Mouse (Mus musculus) adrenal gland, adult (tissue): ENCODE data around the gene Coq2.

Experiments used
- DNase-seq, 2 experiments: peaks; one replicate each; pipeline ENCODE4 v3.0.0; 2022 to 2023; ENCODE audit warnings: low spot score in 1 of 2; ENCODE audit not compliant: inconsistent age in 2 of 2

Coq2 gene

GRCm38 (mm10) chr5:100663854-100664253 lies 11.1 kb downstream of the Coq2 start:
- peak in 1 of 2 experiments; percentile 68 for DNase-seq

DNA sequence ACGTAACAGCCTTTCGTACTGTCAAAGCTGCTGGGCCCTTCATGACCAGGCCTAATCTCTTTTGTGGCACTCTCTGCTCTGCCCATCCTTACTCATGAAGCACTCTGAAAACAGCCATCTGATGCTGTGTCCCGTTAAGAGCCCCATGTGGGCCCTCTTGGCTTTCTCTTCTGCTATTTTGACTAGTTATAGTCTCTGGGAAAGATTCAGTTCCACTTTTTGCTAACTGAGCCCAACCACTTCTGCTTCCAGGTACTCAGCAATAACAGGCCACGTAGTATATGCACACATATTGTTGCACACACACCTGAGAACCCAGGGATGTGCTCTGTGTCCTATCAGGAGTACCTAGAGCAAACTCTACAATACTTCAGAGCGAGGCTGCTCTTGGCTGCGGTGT lies 11.9 kb downstream of the Coq2 start:
- DNase-seq: no peak

DNA sequence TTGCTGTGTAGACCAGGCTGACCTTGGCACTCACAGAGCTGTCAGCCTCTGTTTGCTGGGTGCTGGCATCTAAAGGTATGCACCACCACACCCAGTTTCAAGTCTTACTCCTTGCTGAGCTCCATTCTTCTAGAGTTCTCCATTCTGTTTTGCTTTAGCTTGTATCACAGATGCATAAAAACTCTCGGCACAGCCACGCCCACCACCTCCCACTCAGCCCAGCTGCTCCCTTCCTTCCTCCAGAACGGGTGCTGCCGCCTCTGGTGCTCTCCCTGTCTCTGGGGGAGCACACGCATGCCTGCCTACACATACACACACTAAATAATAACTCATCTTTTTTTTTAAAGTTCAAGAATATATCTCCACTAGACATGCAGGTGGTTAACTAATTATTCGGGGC lies 16.5 kb downstream of the Coq2 start:
- DNase-seq: no peak

DNA sequence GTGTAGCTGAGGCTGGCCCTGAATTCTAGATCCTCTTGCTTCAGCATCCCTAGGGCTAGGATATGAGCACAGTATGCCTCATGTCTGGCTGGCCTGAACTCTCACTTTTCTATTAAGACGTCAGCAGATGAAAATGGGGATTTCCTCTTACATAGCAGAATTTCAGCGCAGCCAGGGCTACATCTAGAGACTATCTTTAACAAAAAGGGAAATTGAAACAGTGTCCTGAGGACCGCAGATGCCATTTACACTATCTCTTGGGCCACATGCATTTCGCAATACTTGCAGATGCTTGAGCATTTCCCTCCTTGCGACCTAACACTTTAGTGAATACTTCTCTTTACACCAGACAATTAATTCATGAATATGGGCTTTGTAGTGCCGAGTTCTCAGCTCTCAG lies 18.6 kb downstream of the Coq2 start:
- no peak for DNase-seq

DNA sequence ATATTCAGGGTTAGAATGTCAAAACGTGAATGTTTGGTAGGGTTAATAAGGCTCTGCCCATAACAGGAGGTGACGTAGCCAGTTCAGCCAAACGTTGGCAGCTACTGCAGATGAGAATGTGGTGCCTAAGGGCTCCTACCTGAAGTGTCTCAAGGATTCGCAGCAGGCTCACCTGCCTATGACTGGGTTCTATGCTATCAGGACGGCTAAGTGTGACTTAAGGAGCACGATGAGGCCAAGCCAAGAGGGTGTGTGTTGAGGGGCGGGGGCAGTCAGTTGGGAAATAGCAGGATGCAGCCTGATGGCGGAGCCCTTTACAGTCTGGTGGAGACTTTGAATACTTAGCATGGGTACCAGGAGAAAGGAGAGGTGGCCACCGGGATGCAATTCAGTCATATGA lies 22.6 kb downstream of the Coq2 start:
- no peak for DNase-seq

GRCm38 (mm10) chr5:100651486-100651885 lies 23.5 kb downstream of the Coq2 start:
- DNase-seq: no peak

GRCm38 (mm10) chr5:100650969-100651368 lies 24.0 kb downstream of the Coq2 start:
- no peak for DNase-seq

DNA sequence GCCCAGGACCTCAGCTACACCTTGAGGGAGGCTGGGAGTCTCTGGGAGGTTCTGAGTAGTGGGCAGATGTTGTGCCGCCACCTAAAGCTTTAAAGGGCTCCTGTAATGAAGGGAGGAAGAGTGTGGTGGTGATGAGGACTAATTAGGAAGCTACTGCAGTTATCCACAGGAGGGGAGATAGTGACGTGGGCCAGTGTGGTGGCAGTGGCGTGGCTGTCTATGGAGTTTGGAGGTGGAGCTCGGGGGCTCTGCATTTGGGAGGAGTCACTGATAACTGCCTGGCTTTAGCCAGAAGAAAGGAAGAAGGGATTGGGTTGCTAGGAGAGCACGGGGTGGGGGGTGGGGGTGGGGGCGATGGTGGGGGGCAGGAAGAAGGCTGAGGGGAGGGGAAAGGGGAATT lies 26.4 kb downstream of the Coq2 start:
- DNase-seq: no peak

- no peak for DNase-seq
Observed at GRCm38 (mm10) chr5:100648046-100648445, 26.9 kb downstream of the Coq2 start.

GRCm38 (mm10) chr5:100646558-100646957 lies 28.4 kb downstream of the Coq2 start:
- DNase-seq: no peak

GRCm38 (mm10) chr5:100643991-100644535 lies 30.9 kb downstream of the Coq2 start:
- DNase-seq: peak; percentile 48 to 70

GRCm38 (mm10) chr5:100643253-100643990 lies 31.5 kb downstream of the Coq2 start:
- DNase-seq: no peak

DNA sequence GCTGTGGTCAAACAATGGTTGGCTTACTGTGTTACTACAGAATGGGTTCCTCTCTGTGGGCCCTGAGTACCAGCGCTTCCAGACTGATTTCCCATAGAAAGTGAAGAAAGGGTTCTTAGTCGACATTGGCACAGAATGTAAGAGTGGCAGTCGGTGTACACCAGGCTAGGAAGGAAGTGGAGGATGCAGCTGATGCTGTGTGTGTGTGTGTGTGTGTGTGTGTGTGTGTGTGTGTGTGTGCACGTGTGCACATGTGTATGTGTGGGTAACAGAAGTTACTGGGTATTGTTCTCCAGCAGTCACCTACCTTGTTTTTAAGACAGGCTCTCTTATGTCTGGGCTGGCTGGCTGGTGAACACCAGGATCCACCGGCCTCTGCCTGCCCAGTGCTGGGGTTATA lies 32.6 kb downstream of the Coq2 start:
- no peak for DNase-seq

DNA sequence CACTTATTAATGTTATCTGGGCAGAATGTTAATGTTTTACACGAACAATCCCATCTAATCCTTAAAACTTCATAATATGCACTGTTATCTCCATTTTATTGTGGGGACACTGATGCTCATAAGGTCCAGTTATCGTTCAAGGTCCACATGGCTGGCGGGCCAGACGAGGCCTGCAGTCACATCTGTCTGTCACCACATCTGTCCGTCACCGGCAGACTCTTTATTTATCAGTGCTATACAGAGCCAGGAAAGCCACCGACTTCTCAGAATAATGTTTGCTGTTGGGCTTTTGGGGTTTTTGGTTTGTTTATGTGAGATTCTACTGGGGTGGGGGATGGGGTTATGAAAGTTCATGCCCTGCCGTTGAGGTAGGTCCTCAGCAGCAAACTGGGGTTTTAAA lies 36.5 kb downstream of the Coq2 start:
- DNase-seq: no peak

- DNase-seq: peak; percentile 42 to 73
Observed at GRCm38 (mm10) chr5:100636794-100637544, 38.0 kb downstream of the Coq2 start.

DNA sequence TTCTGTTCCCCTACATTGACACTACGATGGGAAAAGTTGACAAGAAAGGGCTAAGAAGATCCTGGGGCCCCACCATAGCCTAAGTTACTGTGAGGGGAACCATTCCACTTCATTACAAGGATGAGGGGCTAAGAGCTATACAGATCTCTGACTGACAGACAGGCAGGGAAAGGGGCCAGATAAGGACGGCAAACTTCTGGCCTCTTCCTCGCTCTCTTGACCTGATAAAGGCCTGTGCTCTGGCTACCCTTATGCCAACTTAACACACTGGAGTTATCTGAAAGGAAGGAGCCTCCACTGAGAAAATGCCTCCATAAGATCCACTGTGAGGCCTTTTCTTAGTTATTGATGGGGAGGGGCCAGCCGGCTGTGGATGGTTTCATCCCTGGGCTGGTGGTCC lies 39.0 kb downstream of the Coq2 start:
- DNase-seq: no peak

DNA sequence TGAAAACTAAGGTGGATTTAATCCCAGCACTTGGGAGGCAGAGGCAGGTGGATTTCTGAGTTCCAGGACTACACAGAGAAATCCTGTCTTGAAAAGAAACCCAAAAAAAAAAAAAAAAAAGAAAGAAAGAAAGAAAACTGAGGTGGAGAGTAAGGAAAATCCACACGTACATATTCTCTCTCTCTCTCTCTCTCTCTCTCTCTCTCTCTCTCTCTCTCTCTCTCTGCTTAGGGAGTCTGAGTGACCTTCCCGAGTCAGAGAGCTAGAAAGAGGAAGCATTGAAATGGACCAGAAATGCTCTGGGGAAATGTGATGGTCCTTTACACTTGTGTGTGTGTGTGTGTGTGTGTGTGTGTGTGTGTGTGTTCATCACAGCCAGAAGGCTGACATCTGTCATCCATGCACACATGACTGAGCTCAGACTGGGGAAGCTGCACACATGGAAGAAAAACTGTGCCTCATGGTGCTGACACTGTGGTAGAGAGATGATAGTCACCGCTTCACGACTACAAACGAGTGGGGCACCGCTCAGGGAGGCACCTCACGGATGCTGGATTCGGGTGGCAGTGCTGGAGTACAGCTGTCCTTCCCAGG lies 40.0 kb downstream of the Coq2 start:
- no peak for DNase-seq

DNA sequence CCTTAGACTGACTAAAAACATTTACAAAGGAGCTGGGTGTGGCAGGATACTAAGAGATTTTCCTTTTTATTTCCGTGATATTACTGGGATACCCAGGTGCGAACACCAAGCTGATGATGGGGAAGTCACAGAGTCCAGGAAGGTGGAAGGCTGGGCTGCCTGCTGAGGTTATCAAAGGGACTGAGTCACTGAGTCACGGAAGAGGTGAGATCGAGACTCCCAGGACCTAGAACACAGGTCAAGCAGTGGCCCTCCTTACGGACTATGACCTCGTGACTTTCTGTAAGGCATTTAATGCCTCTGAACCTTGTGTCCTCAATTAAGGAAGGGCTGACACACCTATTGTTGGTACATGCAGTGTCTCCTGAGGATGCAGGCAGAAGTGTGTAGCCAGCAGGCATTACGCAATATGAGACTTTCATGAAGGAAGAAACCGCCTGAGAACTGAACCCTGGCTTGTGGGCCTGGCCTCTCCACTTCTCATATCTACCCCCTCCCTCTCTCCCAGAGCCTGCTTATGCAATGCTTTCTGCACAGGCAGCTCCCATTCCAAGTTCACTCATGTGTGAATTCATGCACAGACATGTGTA lies 42.3 kb downstream of the Coq2 start:
- DNase-seq: peak in 1 of 2 experiments; percentile 58

DNA sequence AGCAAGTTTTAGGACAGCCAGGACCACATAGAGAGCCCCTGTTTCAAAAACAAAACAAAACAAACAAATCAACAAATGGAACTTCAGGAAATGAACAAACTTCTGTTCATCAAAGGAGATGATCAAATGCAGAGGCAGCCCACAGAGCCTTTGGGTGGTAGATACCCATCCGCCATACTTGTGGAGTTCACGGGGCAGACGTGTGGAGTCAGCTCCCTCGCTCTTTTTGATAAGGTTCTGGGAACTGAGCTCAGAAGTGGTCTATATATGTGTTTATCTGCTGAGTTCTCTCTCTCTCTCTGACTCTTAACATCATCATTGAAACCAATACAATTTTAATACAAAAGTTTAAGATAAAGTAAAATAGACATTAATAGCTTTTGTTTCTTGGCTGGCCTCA lies 46.1 kb downstream of the Coq2 start:
- no peak for DNase-seq

- no peak for DNase-seq
Observed at GRCm38 (mm10) chr5:100626526-100626925, 48.4 kb downstream of the Coq2 start.

DNA sequence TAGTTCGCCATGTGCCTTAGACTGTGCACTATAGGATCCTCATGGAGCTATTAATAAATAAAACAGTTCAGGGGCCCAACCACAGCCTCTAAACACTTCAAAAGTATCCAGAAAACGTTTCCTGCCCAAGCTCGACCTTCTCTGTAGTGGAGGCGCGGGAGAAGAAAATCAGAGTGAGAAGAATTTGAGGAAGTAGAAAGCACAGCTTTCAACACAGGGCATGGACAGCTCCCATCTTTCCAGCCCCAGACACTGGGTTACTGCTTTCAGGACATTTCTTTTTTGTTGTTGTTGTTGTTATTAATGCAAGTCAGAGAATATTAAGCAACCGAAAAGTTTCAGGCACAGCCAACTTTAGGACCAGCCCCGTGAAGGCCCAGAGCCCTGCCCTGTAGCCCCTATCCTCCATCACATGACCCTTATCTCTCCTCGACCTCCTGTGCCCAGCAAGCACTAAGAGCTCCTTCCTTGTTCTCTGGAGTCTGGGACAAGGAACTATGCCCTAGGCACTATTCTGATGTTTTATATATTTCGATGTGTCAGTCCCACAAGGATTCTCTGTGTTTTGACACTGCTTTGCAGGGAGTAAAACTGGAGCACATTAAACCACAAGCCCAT lies 50.1 kb downstream of the Coq2 start:
- DNase-seq: no peak
